Mouse (Mus musculus): Measurements from ENCODE around the gene Rtf1.

Rtf1 gene

DNA sequence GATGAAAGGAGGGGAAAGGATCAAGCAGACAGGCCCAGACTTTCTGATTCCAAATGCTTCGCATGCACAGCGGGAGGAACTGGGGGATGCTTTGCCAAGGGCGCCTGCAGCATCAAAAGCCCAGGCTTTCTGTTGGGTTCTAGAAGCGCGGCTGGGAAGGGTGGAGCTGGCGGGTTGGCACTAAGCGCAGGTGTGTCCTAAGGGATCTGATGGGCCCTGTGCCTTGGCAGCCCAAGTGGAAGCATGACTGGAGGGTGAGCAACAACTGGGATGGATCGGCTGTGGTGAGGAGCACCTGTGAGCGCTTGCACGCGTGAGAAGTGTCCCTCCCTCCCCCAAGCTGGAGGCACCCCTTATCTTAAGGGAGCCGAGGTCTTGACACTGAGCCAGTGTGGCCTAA is 62.3 kb downstream of the Rtf1 start:
- no peak for DNase-seq

DNA sequence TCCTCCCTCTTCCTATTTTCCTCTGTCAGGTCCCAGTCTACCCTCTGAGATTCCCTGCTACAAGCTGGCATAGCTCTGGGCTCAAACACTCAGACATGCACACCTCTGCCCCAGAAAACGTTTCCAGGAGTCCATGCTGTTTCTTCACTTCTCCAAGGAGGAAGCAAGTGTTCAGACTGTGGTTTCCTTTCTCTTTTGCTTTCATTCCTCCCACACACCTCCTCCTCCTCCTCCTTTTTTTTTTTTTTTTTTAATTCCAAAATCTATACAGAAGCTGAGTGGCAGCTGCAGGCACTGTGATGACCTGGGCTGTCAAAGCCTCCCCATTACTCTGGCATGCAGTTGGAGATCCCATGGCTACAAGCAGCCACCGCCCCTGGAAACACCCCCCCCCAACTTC is 65.7 kb downstream of the Rtf1 start:
- DNase-seq = no peak

DNA sequence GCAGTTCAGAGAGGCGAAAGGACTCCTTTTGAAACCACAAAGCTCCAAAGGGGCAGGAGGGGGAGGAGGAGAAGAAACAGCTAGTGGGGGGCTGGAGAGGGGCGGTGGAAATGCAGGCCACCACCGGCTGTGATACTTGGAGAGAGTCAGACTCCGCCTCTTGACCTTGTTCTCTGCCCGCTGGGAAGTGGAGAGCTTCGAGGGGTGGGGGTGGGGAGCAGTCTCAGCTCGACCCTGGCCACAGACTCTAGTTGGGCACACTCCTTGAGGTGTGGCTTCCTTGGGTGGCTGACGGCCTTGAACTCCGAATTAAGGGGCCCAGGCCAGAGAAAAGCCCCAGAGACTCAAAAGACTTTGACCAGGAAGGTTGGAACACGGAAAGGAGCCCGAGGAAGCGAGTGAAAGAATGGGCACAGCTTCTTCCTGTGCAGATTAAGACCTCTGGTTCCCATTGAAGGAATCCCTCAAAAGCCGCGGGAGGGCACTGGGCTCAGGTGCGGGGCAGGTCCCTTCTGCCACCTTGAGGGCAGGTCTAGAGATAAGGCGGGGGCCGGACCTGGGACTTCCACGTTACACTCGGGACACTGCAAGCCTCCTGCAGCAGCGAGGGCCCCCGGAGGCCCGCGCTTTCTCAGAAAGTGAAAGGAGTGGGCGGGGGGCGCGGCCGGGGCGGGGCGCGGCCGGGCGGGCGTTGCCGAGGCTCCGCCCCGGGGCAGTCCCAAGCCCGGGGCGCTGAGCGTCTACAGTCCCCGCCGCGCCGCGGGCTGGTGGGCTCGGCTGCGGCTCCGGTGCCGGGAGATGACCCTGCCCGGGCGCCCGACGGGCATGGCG is 66.9 kb downstream of the Rtf1 start, which contains the start of gene Itpka:
TSS of gene Itpka (plus strand) at position 757 of the 831 bp plus-strand sequence.
- DNase-seq = no peak

DNA sequence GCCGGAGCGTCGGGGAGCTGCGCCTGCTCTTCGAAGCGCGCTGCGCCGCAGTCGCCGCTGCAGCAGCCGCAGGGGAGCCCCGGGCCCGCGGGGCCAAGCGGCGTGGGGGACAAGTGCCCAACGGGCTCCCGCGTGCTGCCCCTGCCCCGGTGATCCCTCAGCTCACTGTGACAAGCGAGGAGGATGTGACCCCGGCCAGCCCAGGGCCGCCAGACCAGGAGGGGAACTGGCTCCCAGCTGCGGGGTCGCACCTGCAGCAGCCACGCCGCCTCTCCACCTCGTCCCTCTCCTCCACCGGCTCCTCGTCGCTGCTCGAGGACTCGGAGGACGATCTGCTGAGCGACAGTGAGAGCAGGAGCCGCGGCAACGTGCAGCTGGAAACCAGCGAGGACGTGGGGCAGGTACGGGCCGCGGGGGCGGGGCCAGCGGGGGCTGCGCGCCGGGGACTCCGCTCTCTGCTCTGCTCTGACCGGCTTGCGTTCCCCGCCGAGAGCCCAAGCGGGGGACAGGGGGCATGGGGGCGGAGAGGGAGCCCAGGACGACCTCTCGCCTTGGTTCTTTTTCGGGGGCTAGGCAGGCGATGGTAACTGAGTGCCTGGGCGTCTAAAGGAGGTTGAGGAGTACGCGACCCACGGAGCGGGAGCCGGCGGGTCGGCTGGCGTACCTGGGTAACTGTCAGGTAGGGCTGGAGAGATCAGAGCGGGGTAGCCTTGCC is 67.8 kb downstream of the Rtf1 start:
- no peak for DNase-seq

DNA sequence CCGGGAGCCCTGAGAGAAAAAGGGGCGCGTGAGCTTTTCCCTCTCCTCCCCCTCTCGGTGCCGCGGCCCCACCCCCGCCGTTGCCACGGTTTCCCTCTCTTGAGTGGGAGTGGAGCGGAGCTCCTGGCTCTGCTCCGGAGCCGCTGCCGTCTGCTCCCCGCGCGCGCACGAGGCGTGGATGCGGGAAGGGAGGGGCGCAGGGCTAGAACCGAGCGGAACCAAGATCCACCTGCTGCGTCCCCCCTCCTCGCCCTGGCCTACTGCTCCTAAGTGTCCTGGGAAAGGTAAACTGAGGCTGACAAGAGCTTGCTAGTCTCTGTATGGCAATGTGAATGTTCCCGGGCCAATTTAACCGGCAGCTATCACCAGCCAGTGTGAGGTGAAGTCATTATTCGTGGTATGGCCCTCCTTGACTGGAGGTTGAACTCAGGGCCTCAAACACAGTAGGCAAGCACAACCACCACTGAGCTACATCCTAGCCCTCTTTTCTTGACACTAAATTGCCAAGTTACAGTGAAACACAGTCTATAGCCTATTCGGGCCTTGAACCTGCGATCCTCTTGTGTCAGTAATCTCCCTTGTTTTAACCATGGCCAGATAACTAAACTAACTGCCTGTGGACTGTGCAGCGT is 68.4 kb downstream of the Rtf1 start:
- peak; percentile 79 for DNase-seq

DNA sequence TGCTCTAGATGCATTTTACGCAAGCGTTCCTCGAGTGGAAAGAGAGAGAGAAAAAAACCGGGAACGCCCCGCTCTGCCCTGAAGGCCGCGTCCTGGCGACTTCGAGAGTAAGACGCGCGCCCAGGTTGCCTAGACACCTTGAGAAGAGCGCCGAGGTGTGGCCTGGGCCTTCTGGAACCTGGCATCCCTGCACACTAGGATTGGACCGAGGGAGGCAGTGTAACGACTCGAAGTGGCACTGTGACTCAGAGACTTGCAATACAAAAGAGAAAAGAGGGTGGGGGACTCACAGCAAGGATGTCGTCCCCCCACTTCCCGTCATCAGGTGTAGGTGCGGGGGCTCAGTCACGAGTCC is 68.9 kb downstream of the Rtf1 start:
- DNase-seq = no peak

DNA sequence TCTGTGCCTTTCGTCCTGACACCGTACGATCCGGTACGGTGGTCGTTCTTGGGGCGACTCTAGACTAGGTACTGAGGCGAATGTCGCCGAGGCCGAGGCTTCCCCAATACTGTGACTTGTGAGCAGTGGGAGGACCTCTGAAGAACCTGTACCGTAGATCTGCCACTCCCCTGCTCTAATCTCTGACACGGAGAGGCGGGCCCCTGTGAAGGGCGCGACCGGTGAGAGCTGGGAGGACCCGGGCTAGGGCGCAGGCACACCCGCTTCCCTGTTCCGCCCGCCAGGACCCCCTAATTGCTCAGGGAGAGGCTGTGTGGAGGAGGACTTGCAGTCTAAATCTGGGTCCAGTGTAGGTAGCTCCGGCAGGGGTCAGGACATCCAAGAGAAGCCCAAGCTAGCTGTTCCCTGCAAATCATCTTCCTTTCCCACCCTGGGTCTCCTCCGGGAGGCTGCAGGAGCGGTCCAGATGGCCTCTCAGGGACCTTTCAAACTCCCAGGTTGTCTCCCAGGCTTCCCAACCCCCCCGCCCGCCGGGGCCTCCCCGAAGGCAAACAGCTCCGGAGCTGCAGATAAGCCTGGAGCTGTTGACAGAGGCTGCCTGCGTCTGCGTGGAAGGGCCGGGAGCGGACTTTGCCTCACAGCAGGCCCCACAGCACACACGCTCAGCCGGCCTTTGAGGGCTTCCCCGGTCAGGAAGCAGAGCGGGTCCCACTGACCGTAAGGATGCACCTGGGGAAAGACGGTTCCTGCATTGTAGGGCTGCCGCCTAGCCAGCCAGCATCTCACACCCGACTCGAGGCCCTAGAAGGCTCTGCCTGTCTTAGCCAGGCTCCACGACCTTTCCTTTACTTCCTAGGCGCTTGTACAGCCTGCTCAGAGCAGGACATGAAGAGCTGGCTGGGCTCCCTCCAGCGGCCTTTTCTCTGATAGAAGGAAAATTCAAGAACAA is 69.6 kb downstream of the Rtf1 start:
- no peak for DNase-seq

DNA sequence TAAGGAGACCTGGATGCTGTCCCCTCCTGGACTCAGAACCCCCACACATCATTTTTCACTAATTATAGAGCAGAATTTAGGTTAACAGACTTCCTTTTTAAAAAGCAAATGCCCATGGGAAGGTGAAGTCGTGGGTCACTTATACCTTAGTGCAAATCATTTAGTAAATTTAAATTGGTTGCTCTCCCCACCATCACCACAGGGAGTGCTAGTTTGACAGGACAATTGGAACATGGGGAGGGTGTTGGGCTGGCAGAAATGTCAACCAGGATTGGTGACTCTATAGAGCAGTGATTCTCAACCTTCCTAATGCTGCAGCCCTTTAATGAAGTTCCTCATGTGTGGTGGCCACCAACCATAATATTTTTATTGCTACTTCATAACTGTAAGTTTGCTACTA is 70.4 kb downstream of the Rtf1 start:
- DNase-seq = no peak

DNA sequence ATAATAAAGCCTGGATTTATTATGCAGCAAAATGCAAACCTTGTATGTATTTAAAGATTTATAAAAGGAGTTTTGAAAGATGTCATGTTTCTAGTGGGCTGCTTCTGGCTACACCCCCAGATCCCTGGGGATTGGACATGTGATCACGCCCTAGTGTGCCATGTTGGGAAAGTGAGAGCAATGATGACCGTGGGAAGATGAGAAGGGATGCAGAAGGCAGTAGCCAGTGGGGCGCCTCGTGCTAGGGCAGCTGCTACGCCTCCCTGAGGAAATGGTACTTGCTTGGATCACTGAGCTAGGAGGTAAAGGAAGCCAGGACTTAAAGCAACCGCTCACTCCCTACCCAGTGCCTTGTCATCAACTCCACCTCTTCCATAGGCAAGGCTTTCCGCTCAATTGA is 72.7 kb downstream of the Rtf1 start:
- DNase-seq = peak; percentile 68

DNA sequence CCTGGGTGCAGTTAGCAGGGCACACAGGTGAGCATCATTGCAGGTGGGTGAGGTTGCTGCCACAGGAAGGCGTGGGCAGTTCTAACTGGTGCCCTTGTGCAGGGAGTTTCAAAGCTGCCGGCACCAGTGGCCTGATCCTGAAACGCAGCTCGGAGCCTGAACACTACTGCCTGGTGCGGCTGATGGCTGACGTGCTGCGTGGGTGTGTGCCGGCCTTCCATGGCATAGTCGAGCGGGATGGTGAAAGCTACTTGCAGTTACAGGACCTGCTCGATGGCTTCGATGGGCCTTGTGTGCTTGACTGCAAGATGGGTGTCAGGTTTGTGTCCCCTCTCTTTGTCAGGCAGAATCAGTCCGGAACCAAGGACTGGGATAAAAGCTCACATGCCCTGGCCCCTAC is 74.4 kb downstream of the Rtf1 start:
- no peak for DNase-seq

DNA sequence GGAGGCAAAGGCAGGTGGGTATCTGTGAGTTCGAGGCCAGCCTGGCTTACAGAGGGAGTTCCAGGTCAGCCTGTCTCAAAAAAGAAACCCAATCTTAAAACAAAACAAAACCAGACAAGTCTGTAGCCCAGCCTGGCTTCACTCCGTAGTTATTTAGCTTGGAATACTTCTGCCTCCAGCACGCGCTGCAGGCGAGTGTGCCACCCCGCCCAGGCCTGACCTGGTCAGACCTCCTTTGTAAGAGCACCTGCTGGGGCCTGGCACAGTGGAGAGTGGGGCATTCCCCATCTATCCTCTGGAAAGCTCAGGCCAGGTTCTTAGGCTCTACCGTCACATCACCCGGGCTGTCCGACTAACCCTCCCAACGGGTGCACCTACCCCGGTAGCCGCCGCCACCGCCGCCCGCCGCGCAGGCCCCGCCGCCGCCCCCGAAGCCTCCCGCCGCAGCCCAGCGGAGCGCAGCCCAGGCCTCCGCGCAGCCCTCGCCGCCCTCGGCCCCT is 82.8 kb downstream of the Rtf1 start:
- no peak for DNase-seq

DNA sequence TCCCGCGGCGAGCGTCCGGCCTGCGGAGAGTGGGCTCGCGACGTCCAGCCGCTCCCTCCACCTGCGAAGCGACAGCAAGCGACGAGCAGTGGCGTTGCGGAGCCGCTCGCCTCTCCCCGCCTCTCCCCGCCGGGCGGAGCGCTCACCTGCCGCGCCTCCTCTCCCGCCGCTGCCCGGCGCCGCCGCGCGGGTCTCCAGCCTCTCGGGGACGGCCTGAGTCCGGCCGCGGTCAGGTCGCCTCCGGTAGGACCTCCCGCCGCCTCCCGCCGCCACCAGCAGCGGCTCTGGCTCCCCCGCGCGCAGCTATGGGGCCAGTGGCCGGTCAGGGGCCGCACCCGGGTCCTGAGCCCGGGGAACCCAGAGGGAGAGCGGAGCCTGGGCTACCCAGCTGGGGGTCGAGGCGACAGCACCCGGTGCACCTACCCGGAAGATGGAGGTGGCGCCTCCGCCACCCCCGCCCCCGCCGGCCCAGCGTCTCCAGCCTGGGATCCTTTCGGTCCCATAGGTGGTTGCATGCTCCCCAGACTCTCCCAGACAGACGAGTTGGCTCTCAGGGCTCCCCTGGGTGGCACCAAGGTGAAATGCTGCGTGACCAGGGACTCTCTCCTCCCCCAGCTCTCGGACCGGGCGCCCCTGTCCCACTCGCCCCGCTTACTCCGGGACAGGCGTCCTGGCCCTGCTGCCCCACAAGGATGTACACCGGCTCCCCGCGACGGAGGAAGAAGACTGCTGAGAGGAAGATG is 83.4 kb downstream of the Rtf1 start:
- DNase-seq = no peak

DNA sequence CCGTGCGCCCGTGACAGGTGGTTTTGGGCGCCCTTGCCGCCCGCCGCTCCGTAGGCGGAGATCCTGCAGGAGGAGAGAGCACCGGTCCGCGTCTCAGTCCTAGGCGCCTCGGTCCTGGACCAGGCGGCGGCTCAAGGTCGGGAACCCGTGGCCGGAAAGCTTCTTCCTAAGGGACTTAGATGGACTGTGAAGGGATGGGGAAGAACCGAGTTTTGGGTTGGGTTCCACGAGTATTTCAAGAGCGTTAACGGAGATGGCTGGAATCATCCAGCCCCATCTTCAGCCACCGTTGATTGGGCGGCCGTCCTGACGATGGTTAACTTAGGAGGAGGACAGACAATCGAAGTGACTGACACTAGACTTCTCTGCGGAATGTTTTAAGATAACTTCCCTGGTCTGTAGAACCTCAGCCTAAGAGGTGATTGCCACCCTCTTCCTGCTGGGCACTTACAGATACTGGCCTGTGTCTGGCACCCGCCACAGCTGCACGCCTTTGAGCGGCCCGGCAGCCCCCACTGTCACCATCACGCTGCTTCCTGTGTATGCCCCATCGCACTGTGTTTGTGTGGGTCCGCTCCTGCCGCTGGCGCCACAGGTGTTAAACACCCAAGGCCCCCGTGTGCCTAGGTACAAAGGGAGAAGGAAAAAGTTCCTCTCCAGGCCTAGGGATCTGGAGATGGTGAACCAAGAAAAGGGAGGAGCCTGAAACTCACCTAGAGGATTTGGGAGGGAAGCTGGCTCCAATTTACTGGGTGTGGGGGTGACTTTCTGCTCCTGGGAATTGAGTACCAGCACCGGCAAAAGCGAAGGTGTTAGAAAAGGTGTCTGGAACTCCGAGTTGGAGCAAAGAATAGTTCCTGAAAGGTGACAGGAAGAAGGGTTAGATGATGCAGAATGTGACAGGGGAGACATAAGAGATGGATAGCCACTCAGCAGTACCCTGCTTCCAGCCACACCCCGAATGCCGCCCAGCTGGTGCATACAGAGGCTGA is 84.3 kb downstream of the Rtf1 start:
- DNase-seq = no peak

DNA sequence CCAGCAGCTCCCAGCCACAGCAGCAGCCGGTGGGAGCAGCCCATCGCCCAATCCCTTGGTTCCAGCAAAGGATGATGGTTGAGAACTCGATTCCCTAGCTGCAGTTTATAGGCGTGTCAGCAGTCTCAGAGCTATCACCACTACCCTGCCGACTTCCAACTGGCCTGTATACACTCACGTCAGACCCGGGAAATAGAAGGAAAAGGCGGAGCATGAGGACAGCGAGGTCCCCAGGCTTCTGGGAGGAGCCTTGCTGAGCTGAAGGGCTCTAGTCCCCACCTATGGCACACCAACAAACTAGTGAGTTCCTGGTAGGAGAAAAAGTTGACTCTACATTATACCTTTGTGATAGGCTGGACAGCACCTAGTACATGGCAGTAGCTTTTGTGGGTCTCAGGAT is 85.4 kb downstream of the Rtf1 start, which contains the start of gene Ltk:
TSS of gene Ltk (minus strand) at position 181 of the 400 bp plus-strand sequence.
- no peak for DNase-seq

DNA sequence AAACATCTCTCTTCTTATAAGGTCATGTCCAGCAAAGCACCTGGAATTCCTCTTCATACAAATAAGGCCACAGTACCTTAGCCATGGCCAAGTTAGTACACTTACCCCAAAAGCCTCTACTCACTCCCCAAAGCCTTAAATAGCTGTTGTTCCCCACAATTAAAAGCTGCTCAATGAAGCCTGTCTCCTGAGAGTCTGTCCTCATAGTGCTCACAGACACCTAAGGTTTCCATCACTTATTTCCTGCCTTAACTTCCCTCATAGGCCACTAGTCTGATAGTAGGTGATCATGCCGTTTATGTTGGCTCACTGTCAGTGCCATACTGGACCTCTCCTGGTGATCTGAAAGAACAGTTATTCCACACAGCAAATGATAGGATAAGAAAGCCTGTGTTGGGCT is 87.4 kb downstream of the Rtf1 start:
- no peak for DNase-seq

DNA sequence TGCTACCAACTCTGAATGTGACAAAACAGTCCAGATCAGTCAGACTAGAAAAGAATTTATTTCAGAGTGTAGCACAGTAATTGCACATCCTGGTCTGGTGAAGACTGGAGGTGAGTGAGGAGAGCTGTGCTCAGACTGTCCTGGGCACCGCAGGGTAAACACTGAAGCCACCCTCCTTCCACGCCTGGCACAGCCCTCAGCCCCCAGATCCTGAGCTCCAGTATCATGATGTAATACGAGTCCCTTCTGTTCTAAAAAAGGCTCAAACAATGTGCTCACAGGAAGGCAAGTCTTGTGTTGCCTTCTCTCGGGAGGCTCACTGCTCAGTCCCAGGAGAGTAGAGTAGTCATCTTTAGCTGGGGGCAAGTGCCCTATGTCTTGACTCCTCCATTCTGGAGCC is 89.1 kb downstream of the Rtf1 start:
- DNase-seq = no peak

DNA sequence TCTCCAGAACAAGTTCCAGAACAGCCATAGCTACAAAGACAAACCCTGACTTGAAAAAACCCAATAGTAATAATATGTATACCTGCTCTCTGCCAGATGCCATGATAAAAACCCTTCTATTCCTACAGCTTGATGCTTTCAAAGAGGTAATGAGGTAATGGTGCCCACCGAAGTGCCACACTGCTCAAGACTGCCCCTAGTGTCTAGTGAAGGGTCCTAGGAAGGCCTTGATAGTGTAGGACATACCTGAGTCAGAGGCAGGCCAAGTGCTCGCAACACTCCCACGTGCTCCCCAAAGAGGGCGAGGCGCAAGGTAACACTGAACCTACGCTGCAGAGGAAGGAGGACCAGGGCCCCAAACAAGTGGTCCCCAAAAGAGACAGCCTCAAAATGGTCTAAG is 92.4 kb downstream of the Rtf1 start:
- no peak for DNase-seq
